Mouse (Mus musculus) adrenal gland, postnatal 4 days (tissue): ENCODE data around the gene Myt1. TPM values are rescaled to one million over a fixed set of nuclear protein-coding genes. Genes with fewer than 3 reads are reported as not detected.

Source experiments
- total RNA-seq, 2 experiments: library from RNA; stranded (reverse); gene quantifications; 2 replicates each; pipeline ENCODE4 v1.2.3; 2021

Myt1 gene
- total RNA-seq, 2 experiments from 2014 or later, result 14.7 TPM

Other genes with a start within 250 kb of the Myt1 start
- 100 to 1,000 TPM; 120 to 131 TPM for gene Dnajc5, start 242.8 kb upstream of the Myt1 start, total RNA-seq
- 100 to 1,000 TPM; 106 to 113 TPM for gene Uckl1, start 178.4 kb upstream of the Myt1 start, total RNA-seq
- gene Prpf6, start 171.5 kb upstream of the Myt1 start, total RNA-seq, result 10 to 100 TPM; 72.3 to 73.4 TPM
- 100 to 1,000 TPM; 141 to 143 TPM for gene Zfp512b, start 170.5 kb upstream of the Myt1 start, total RNA-seq
- gene Samd10, start 164.1 kb upstream of the Myt1 start, total RNA-seq, result 10 to 100 TPM; 23.8 to 25.5 TPM
- gene Gm29797, start 106.3 kb upstream of the Myt1 start, total RNA-seq, result under 1 TPM; 0.42 TPM
- gene Sox18, start 91.7 kb upstream of the Myt1 start, total RNA-seq, result 10 to 100 TPM; 45.2 to 47.3 TPM
- gene Tcea2, start 83.0 kb upstream of the Myt1 start, total RNA-seq, result 10 to 100 TPM; 23.6 to 24.3 TPM
- 10 to 100 TPM; 30.2 to 31.1 TPM for gene Rgs19, start 69.4 kb upstream of the Myt1 start, total RNA-seq
- not detected for gene Lkaaear1, start 64.9 kb upstream of the Myt1 start, total RNA-seq
- 1 to 10 TPM; 4.0 to 6.0 TPM for gene Oprl1, start 48.3 kb upstream of the Myt1 start, total RNA-seq
- 10 to 100 TPM; 70.8 to 74.9 TPM for gene Pcmtd2, start 74.5 kb downstream of the Myt1 start, total RNA-seq
- 10 to 100 TPM; 22.8 to 25.0 TPM for gene Polr3k, start 101.0 kb downstream of the Myt1 start, total RNA-seq
- gene Gm14496, start 227.8 kb downstream of the Myt1 start, total RNA-seq, result not detected